Mouse (Mus musculus): ENCODE data around the gene Dnm1. TPM values are rescaled to one million over a fixed set of nuclear protein-coding genes. Genes with fewer than 3 reads are reported as not detected.

The Dnm1 gene
- polyA plus RNA-seq, 1 experiment from 2014 or later, result 47.0 TPM

DNA sequence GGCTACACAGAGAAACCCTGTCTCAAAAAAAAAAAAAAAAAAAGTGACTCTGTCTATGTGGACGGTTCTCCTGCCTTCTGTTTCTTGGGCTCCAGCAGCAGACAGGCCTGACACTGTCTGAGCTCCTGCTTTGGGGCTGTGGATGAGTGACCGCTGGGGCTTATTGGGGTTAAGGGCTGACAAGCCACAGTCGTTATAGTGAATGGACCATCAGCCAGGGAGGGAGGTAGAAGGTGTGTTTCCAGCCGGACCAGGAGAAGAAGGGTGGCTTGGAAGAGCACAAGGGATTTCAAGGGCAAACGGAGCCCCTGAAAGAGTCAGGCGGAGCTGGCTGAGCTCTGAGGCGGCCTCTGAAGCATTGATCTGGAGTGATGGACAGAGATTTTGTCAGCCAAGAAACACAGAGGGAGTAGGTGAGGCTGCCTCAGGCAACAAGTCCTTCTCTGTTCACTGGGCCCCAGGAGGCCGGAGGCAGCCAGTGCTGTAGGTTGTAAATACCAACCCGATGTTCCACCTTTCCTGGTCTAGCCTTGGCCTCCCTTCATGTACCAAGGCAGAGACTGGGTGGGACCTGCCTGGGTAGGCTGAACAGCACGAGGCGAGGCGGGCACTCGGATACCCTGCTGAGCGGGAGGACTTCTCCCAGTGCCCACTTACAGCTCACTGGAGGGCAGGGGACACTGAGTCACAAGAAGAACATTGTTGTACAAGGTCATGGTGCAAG is 8.4 kb downstream of the Dnm1 start:
- H3K9ac ChIP-seq, result no peak overlapping the region
- ATAC-seq (ENCODE audit: low read depth), result no peak
- no peak overlapping the region for H3K4me3 ChIP-seq
- H3K9me3 ChIP-seq, result no peaks in the 10 kb centered on the region
- no peaks in the 10 kb centered on the region for H3K27me3 ChIP-seq
- peaks cover 22% of the 10 kb centered on the region for H3K4me1 ChIP-seq (replicated peaks)
- peaks cover 19% of the 10 kb centered on the region for H3K36me3 ChIP-seq
- no peak overlapping the region for H3K4me2 ChIP-seq
- no peak overlapping the region for H3K27ac ChIP-seq (replicated peaks)
- 68% methylated on average over 14 of the region's 14 CpGs for WGBS

DNA sequence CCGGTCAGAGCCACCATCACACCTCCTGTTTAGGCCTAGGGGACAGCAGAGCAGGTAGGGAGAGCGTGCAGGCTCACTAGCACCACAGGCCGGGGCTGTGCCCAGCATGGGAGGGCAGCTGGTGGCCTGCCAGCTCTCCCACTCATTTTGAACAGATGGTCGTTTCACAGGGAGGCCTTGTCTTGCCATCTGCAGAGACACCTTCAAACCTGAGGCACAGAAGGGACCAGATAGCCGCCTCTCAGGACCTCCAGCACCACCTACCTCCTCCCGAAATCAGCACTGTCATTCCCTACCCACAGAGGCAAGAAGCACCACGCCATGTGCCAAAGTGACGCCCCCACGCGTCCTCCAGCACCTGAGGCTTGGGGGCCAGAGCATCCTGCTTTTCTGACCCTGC is 9.1 kb downstream of the Dnm1 start:
- H3K9me3 ChIP-seq, result no peaks in the 10 kb centered on the region
- no peak overlapping the region for H3K4me3 ChIP-seq
- no peak overlapping the region for H3K4me2 ChIP-seq
- peaks cover 26% of the 10 kb centered on the region for H3K36me3 ChIP-seq
- H3K27ac ChIP-seq (replicated peaks), result no peak overlapping the region
- 0 out of 2 replicates have a peak overlapping the region, but pooled peaks have one; percentile 22 for H3K9ac ChIP-seq
- H3K27me3 ChIP-seq, result no peaks in the 10 kb centered on the region
- peaks cover 18% of the 10 kb centered on the region for H3K4me1 ChIP-seq (replicated peaks)
- ATAC-seq (ENCODE audit: low read depth), result no peak
- 76% methylated on average over 10 of the region's 10 CpGs for WGBS

DNA sequence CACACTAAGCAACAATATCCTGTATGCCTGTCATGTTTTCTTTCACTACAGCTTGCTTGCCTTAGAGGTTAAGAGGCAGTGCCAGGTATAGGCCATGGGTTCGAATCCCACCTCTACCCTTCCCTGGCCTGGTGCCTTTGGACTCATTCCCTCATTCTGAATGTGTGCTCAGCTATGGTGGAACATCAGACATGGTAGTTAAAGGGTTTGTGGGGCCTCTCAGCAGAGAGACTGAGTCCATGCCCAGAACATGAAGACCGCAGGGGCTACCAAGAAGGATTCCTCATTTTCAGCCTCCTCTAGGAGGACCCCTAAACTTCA is 9.8 kb downstream of the Dnm1 start:
- Histone ChIP-seq H3K9me3 (no peaks in the 10 kb centered on the region), H3K4me2 (no peak overlapping the region), H3K27me3 (no peaks in the 10 kb centered on the region), H3K4me1 (replicated peaks) (peaks cover 18% of the 10 kb centered on the region), H3K9ac (no peak overlapping the region), H3K27ac (replicated peaks) (0 out of 2 replicates have a peak overlapping the region, but pooled peaks have one; percentile 38), H3K36me3 (peaks cover 30% of the 10 kb centered on the region), H3K4me3 (no peak overlapping the region)
- WGBS, result 95% methylated on average over 2 of the region's 2 CpGs
- no peak for ATAC-seq (ENCODE audit: low read depth)

DNA sequence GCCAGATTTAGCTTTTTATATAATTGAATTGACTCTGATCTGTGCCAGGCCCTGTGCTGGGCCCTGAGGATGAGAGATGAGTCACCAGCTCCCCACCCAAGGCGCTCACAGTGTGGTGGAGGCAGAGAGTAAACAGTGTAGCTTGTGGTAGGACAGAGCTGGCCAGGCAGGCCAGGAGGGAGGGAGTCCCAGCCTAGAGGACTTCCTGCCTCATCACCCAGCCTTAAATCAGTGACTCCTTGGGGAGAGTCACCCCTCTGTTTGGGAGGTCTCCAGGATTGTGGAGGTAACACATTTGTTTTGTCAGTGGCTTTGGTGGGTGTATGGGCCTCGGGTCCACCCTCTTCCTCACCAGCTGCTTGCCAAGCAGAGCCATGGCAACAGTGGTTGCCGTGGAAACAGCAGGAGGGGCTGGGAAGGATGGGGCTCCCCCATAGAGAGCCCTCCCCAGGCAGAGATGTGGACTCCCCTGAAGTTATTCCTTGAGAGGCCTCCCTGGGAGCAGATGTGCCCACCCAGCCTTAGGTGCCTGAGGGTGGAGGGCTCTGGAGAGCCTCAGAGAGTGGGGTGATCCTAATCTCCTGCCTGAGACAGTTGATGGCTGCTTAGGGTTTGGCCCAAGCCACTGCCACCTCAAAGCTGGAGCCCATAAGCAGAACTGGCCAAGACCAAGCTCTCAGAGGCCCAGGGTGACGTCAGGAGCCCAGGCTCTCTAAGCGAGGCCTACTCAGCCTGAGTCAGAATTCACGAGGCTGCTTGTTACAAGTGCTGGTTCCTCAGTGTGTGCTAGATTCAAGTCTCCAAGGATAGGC is 10.4 kb downstream of the Dnm1 start:
- Histone ChIP-seq H3K4me2 (no peak overlapping the region), H3K9ac (peak overlapping the region; percentile 27; the same call in 1 of the 2 replicates), H3K4me3 (no peak overlapping the region), H3K36me3 (peaks cover 36% of the 10 kb centered on the region), H3K9me3 (no peaks in the 10 kb centered on the region), H3K4me1 (replicated peaks) (peaks cover 18% of the 10 kb centered on the region), H3K27me3 (no peaks in the 10 kb centered on the region; the same call in 1 of the 2 replicates), H3K27ac (replicated peaks) (peak overlapping the region; percentile 38; the same call in 1 of the 2 replicates)
- peak; percentile 37; the same call in 1 of the 2 replicates for ATAC-seq (ENCODE audit: low read depth)
- 61% methylated on average over 6 of the region's 6 CpGs for WGBS

DNA sequence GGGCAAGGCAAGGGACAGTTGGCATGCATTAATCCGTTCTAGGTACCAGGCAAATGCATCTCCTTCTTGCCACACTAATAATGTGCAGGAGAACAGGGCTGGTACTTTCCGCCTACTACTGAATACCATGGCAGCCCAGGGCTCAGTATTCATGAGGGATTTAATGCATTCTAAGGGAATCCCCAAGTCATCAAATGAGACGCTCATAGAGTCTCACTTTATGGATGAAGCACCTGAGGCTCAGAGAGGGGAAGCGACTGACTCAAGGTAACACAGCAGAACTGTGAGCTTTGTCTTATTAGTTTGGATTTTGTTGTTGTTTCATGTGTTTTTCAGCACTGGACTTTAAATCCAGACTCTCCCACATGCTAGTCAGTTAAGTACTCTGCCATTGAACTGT is 11.1 kb downstream of the Dnm1 start:
- ATAC-seq (ENCODE audit: low read depth), result no peak
- Histone ChIP-seq H3K9me3 (no peaks in the 10 kb centered on the region), H3K36me3 (peaks cover 43% of the 10 kb centered on the region), H3K4me1 (replicated peaks) (peaks cover 18% of the 10 kb centered on the region), H3K4me2 (no peak overlapping the region), H3K27me3 (no peaks in the 10 kb centered on the region; the same call in 1 of the 2 replicates), H3K4me3 (no peak overlapping the region), H3K9ac (no peak overlapping the region), H3K27ac (replicated peaks) (no peak overlapping the region)
- 81% methylated on average over 4 of the region's 4 CpGs for WGBS

DNA sequence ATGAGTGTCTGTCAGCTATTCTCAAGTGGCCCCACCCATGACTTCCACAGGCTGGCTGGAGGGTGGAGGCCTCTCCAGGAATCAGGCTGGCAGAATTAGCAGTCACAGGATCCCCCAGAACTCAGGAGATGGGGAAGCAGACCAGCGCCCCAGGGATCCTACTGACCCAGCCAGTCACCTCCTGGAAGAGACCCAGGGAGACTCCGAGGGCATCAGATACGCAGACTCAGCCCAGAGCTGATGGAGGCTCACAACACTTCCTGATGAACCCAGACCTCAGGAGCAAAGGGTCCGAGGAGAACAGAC is 11.6 kb downstream of the Dnm1 start:
- no peak overlapping the region for H3K27ac ChIP-seq (replicated peaks)
- no peak overlapping the region for H3K4me2 ChIP-seq
- H3K36me3 ChIP-seq, result peaks cover 43% of the 10 kb centered on the region
- peaks cover 18% of the 10 kb centered on the region for H3K4me1 ChIP-seq (replicated peaks)
- WGBS, result 80% methylated on average over 4 of the region's 4 CpGs
- H3K9me3 ChIP-seq, result no peaks in the 10 kb centered on the region
- H3K4me3 ChIP-seq, result no peak overlapping the region
- H3K27me3 ChIP-seq, result no peaks in the 10 kb centered on the region; the same call in 1 of the 2 replicates
- no peak overlapping the region for H3K9ac ChIP-seq
- ATAC-seq (ENCODE audit: low read depth), result no peak

DNA sequence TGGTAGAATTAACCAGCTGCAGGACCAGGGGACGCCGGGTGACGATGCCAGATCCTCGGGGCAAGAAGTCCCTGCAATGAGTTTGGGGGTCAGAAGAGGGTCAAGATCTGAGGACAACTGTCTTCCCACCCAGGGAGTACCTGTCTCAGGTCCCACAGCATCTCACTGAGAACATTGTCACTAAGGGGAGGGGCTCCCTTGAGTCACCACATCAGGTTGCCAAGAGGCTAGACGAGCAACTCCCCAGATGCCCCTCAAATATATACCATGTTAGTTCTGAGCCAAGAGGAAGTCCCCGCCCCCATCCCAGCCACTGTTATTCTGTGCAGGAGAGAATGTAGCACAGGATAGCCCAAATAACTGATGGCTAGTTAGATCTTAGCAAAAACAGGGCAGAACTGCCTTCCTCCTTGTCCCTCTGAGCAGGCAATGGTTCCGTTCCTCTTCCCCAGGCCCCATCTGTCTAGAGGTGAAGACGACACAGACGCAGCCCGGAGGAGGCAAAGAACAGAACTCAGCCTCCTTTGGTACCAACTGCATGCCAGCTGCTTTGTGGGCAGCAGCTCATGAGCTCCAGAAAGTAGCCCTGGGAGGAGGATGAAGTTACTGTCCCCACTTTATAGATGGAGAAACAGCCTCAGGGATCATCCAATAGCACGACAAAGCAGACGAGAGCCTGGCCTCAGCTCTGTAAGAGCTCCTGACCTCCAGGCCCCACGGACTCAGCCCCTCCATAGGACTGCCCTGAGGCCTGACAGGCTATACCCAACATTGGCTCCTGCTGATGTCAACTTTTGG is 12.1 kb downstream of the Dnm1 start:
- Histone ChIP-seq H3K4me1 (replicated peaks) (peaks cover 18% of the 10 kb centered on the region), H3K36me3 (peaks cover 45% of the 10 kb centered on the region), H3K4me3 (no peak overlapping the region), H3K27me3 (peaks cover 3% of the 10 kb centered on the region; the same call in 1 of the 2 replicates), H3K27ac (replicated peaks) (no peak overlapping the region), H3K9me3 (no peaks in the 10 kb centered on the region), H3K4me2 (no peak overlapping the region), H3K9ac (no peak overlapping the region)
- ATAC-seq (ENCODE audit: low read depth), result no peak
- WGBS, result 81% methylated on average over 13 of the region's 13 CpGs

DNA sequence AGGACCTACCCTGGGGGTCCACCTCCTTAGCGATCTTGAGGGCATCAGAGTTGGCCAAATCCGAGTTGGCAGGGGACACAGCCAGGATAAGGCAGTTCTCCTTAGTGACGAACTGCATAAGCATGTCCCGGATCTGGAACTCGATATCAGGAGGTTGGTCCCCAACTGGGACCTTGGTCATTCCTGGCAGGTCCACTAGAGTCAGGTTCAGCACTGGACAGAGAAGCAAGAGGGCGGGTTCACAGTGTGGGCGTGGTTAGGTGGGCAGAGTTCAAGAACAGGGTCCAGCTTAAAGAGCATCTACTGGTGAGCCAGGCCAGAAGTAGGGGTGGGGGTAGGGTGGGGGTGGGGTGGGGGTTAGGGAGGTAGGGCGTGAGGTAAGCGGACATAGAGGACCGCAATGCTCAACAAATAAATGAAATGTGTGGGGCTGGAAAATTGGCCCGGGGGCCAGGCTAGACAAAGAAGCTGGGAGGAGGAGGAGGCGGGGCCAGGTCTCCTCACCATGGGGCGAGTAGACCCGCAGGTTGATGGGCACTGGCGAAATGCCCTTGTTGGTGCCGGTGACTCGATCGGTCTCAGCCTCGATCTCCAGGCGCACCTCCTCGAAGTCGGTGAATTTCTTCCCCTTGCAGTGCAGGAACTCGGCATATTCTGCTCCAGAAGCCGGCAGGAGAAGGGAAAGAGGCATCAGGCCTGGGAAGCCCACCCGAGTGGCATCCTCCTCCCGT is 13.1 kb downstream of the Dnm1 start:
- WGBS, result 37% methylated on average over 26 of the region's 26 CpGs
- Histone ChIP-seq H3K9ac (no peak overlapping the region), H3K27ac (replicated peaks) (no peak overlapping the region), H3K4me3 (no peak overlapping the region), H3K4me1 (replicated peaks) (peaks cover 18% of the 10 kb centered on the region), H3K36me3 (peaks cover 54% of the 10 kb centered on the region), H3K9me3 (no peaks in the 10 kb centered on the region), H3K27me3 (peaks cover 8% of the 10 kb centered on the region; the same call in 1 of the 2 replicates), H3K4me2 (no peak overlapping the region)
- no peak for ATAC-seq (ENCODE audit: low read depth)

DNA sequence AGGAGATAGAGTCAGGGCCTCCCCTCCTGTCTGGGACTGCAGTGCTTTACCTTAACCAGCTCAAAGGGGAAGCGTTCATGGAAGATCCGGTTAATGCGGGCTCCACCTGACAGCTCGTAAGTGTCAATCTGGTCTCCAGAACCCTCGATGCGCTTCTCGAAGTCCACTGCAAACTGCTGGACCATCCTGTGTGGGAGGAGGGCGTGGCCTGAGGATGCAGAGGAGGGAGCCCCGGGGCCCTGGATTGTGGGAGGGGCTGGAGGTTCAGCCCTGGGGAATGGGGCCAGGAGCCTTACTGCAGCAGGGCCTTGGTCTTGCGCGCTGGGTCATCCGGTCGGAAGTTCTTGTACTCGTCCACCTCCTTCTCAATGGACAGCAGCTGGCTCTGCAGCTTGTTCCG is 17.2 kb downstream of the Dnm1 start:
- peaks cover 88% of the 10 kb centered on the region for H3K36me3 ChIP-seq
- H3K9ac ChIP-seq, result no peak overlapping the region

DNA sequence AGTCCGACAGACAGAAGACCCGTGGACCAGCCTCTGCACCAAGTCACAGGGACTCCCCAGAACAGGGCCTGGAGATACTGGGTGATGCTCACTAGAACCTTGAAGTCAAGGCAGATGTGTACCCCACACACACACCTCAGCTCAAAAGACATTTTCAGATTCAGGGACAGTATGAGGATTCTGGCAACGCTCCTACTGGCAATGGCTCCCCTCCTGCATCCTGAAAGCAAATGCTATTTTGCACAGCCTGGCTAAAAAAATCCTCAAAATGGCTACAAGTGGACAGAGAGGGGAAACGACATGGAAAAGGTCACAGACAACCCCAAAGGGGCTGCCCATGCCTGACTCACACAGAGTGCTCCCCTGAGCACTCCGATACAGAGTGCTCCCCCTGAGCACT is 21.0 kb downstream of the Dnm1 start:
- Histone ChIP-seq H3K36me3 (peaks cover 64% of the 10 kb centered on the region), H3K9ac (no peak overlapping the region), H3K27me3 (peaks cover 8% of the 10 kb centered on the region; the same call in 1 of the 2 replicates), H3K4me2 (no peak overlapping the region), H3K27ac (replicated peaks) (no peak overlapping the region), H3K4me1 (replicated peaks) (peaks cover 15% of the 10 kb centered on the region), H3K9me3 (no peaks in the 10 kb centered on the region), H3K4me3 (no peak overlapping the region)
- 87% methylated on average over 5 of the region's 5 CpGs for WGBS
- ATAC-seq (ENCODE audit: low read depth), result no peak

More for the DNA sequence above, 17.2 kb downstream of the Dnm1 start:
- H3K27me3 ChIP-seq, result peaks cover 8% of the 10 kb centered on the region; the same call in 1 of the 2 replicates
- no peak overlapping the region for H3K27ac ChIP-seq (replicated peaks)
- no peaks in the 10 kb centered on the region for H3K9me3 ChIP-seq
- no peak overlapping the region for H3K4me3 ChIP-seq
- no peaks in the 10 kb centered on the region for H3K4me1 ChIP-seq (replicated peaks)
- ATAC-seq (ENCODE audit: low read depth), result no peak
- H3K4me2 ChIP-seq, result no peak overlapping the region
- WGBS, result 48% methylated on average over 15 of the region's 15 CpGs

DNA sequence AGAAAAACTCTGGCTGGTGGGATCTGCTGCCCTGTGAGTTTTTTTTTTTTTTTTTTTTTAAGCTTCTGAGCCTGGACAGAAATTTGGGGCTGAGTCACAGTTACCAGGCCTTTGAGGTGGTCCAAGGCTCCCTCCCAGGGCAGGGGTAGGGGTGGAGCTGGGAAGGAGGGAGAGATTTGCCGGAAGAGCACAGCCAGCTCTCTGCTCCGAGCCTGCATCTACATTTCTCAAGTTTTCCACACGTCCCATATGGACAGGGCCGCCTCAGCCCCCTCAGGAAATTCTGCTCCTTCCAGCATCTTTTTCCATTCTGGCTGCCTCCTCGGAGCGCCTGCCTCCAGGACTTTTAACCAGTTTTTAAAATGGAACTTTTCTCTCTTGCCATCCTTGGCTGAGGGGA is 23.6 kb downstream of the Dnm1 start:
- Histone ChIP-seq H3K4me2 (no peak overlapping the region), H3K9me3 (no peaks in the 10 kb centered on the region), H3K4me3 (no peak overlapping the region), H3K4me1 (replicated peaks) (peaks cover 15% of the 10 kb centered on the region), H3K36me3 (peaks cover 40% of the 10 kb centered on the region), H3K27ac (replicated peaks) (no peak overlapping the region), H3K27me3 (no peaks in the 10 kb centered on the region), H3K9ac (no peak overlapping the region)
- 37% methylated on average over 6 of the region's 6 CpGs for whole genome bisulfite sequencing
- ATAC-seq (ENCODE audit: low read depth), result no peak
